Mouse (Mus musculus): ENCODE measurements around the gene Fh1. TPM values are rescaled to one million over a fixed set of nuclear protein-coding genes. Genes with fewer than 3 reads are reported as not detected.

Fh1 gene
- total and polyA plus RNA-seq, 2 experiments: 58.5 to 162 TPM

DNA sequence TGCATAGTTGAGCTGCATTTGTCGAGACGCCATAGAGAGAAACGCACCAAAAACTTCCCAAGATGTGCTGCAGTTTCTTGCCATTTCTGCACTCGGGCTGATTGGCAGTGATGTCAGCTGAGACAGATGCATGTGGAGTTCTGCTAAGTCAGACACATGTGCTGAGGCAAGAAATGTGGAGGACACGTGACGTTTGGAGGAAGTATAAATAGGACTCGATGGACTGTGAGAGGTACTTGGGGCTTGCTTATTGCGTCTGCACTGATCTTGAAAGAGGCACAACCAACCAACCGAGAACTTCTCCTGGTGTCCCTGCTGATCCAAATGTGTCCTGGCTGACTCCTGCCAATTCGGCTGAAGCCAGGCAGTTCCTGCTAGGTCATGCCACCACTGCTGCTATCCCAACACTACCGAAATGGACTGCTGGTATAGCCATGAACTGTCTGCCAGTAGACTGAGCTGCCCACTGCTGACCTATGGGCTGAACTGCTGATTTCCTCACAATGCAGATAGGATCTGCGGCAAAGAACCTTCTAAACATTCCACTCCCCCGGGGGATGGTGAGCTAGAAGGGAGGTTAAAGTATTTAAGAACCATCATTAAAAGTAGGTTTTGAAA is 5.5 kb downstream of the Fh1 start, which contains the start of gene Kmo:
Gene Kmo (plus strand): TSS at position 568 of the 618 bp plus-strand sequence.
- 76% methylated on average over 13 of the region's 13 CpGs for WGBS
- Histone ChIP-seq H3K4me1 (ENCODE audit: control insufficient read depth, insufficient read depth, low read length) (peaks cover 6% of the 10 kb centered on the region), H3K9ac (ENCODE audit: low read depth, low read length) (no peak within 1 kb of the TSS), H3K36me3 (ENCODE audit: control insufficient read depth, insufficient read depth, low read length) (peaks cover 43% of the 10 kb centered on the region), H3K79me2 (ENCODE audit: control insufficient read depth, insufficient read depth, low read length) (peaks cover 21% of the 10 kb centered on the region; the same call in 1 of the 2 replicates), H3K4me3 (ENCODE audit: insufficient read depth, low read depth, low read length) (no peak within 1 kb of the TSS), H3K27me3 (ENCODE audit: control insufficient read depth, insufficient read depth, low read length) (no peaks in the 10 kb centered on the region), H3K27ac (replicated peaks; ENCODE audit: insufficient read depth, low read depth, low read length) (no peak within 1 kb of the TSS)
- TF ChIP-seq POLR2A (IDR thresholded peaks at IDR 0.05; ENCODE audit: extremely low read depth, insufficient read depth, low read length) (no peak), CTCF (IDR thresholded peaks at IDR 0.05; ENCODE audit: low read depth, low read length) (no peak)
- no peak for DNase-seq (ENCODE audit: extremely low read depth, low read depth, low spot score)

GRCm38 (mm10) chr1:175614992-175615391 is 10.4 kb downstream of the Fh1 start:
- DNase-seq (ENCODE audit: extremely low read depth, low read depth, low spot score): no peak
- H3K9ac ChIP-seq (ENCODE audit: low read depth, low read length): no peak overlapping the region
- no peak for TF ChIP-seq POLR2A (IDR thresholded peaks at IDR 0.05; ENCODE audit: extremely low read depth, insufficient read depth, low read length)
- H3K27me3 ChIP-seq (ENCODE audit: control insufficient read depth, insufficient read depth, low read length): no peaks in the 10 kb centered on the region
- peaks cover 77% of the 10 kb centered on the region for H3K36me3 ChIP-seq (ENCODE audit: control insufficient read depth, insufficient read depth, low read length)
- H3K79me2 ChIP-seq (ENCODE audit: control insufficient read depth, insufficient read depth, low read length): peaks cover 3% of the 10 kb centered on the region; the same call in 1 of the 2 replicates
- no peak overlapping the region for H3K27ac ChIP-seq (replicated peaks; ENCODE audit: insufficient read depth, low read depth, low read length)
- H3K4me3 ChIP-seq (ENCODE audit: insufficient read depth, low read depth, low read length): no peak overlapping the region
- H3K4me1 ChIP-seq (ENCODE audit: control insufficient read depth, insufficient read depth, low read length): no peaks in the 10 kb centered on the region
- WGBS: 95% methylated on average over 9 of the region's 9 CpGs

- Histone ChIP-seq H3K27ac (replicated peaks; ENCODE audit: insufficient read depth, low read depth, low read length) (peak overlapping the region; percentile 6), H3K9ac (ENCODE audit: low read depth, low read length) (no peak overlapping the region), H3K36me3 (ENCODE audit: control insufficient read depth, insufficient read depth, low read length) (peaks cover 78% of the 10 kb centered on the region), H3K27me3 (ENCODE audit: control insufficient read depth, insufficient read depth, low read length) (no peaks in the 10 kb centered on the region), H3K79me2 (ENCODE audit: control insufficient read depth, insufficient read depth, low read length) (no peaks in the 10 kb centered on the region; the same call in 1 of the 2 replicates), H3K4me1 (ENCODE audit: control insufficient read depth, insufficient read depth, low read length) (peaks cover 15% of the 10 kb centered on the region), H3K4me3 (ENCODE audit: insufficient read depth, low read depth, low read length) (no peak overlapping the region)
- DNase-seq (ENCODE audit: extremely low read depth, low read depth, low spot score): no peak
- 89% methylated on average over 3 of the region's 3 CpGs for WGBS
- TF ChIP-seq POLR2A (IDR thresholded peaks at IDR 0.05; ENCODE audit: extremely low read depth, insufficient read depth, low read length) (no peak), CTCF (IDR thresholded peaks at IDR 0.05; ENCODE audit: low read depth, low read length) (no peak)
Measured at GRCm38 (mm10) chr1:175608708-175609107, 16.7 kb downstream of the Fh1 start.

GRCm38 (mm10) chr1:175607838-175608585 is 17.4 kb downstream of the Fh1 start:
- peaks cover 19% of the 10 kb centered on the region for H3K4me1 ChIP-seq (ENCODE audit: control insufficient read depth, insufficient read depth, low read length)
- DNase-seq (ENCODE audit: extremely low read depth, low read depth, low spot score): peak; percentile 94
- 34% methylated on average over 18 of the region's 18 CpGs for WGBS
- no peaks in the 10 kb centered on the region for H3K27me3 ChIP-seq (ENCODE audit: control insufficient read depth, insufficient read depth, low read length)
- peaks cover 79% of the 10 kb centered on the region for H3K36me3 ChIP-seq (ENCODE audit: control insufficient read depth, insufficient read depth, low read length)
- TF ChIP-seq CTCF (IDR thresholded peaks at IDR 0.05; ENCODE audit: low read depth, low read length) (no peak), POLR2A (IDR thresholded peaks at IDR 0.05; ENCODE audit: extremely low read depth, insufficient read depth, low read length) (no peak)
- peak overlapping the region; percentile 43 for H3K27ac ChIP-seq (replicated peaks; ENCODE audit: insufficient read depth, low read depth, low read length)
- no peak overlapping the region for H3K9ac ChIP-seq (ENCODE audit: low read depth, low read length)
- H3K4me3 ChIP-seq (ENCODE audit: insufficient read depth, low read depth, low read length): no peak overlapping the region
- H3K79me2 ChIP-seq (ENCODE audit: control insufficient read depth, insufficient read depth, low read length): no peaks in the 10 kb centered on the region; the same call in 1 of the 2 replicates

GRCm38 (mm10) chr1:175607308-175607707 is 18.1 kb downstream of the Fh1 start:
- peak overlapping the region; percentile 13; the same call in 1 of the 2 replicates for H3K27ac ChIP-seq (replicated peaks; ENCODE audit: insufficient read depth, low read depth, low read length)
- H3K4me1 ChIP-seq (ENCODE audit: control insufficient read depth, insufficient read depth, low read length): peaks cover 24% of the 10 kb centered on the region
- H3K4me3 ChIP-seq (ENCODE audit: insufficient read depth, low read depth, low read length): no peak overlapping the region
- H3K9ac ChIP-seq (ENCODE audit: low read depth, low read length): no peak overlapping the region
- H3K36me3 ChIP-seq (ENCODE audit: control insufficient read depth, insufficient read depth, low read length): peaks cover 73% of the 10 kb centered on the region
- TF ChIP-seq CTCF (IDR thresholded peaks at IDR 0.05; ENCODE audit: low read depth, low read length): no peak
- no peak for TF ChIP-seq POLR2A (IDR thresholded peaks at IDR 0.05; ENCODE audit: extremely low read depth, insufficient read depth, low read length)
- no peak for DNase-seq (ENCODE audit: extremely low read depth, low read depth, low spot score)
- WGBS: 61% methylated on average over 6 of the region's 6 CpGs
- H3K79me2 ChIP-seq (ENCODE audit: control insufficient read depth, insufficient read depth, low read length): no peaks in the 10 kb centered on the region; the same call in 1 of the 2 replicates
- H3K27me3 ChIP-seq (ENCODE audit: control insufficient read depth, insufficient read depth, low read length): no peaks in the 10 kb centered on the region
